Mouse (Mus musculus): ENCODE data around the gene Cyp3a16. TPM values are rescaled to one million over a fixed set of nuclear protein-coding genes. Genes with fewer than 3 reads are reported as not detected.

Cyp3a16 gene
- not detected in 2 replicates for polyA plus RNA-seq (2021; fragmentation: Nextera tagmentation)
- long read RNA-seq, experiment 1 = 0 reads
- long read RNA-seq, experiment 2 = 0 reads

GRCm38 (mm10) chr5:145469623-145470022, at the start of gene Cyp3a16:
Gene Cyp3a16 (minus strand): TSS chr5:145469723.

Other genes with a start within 250 kb of the Cyp3a16 start
- 17.0 and 24.6 TPM in 2 replicates for gene Zfp655, start 238.0 kb downstream of the Cyp3a16 start, polyA plus RNA-seq (2021; fragmentation: Nextera tagmentation)
- 0.75 and 1.1 TPM in 2 replicates for gene Zscan25, start 189.2 kb downstream of the Cyp3a16 start, polyA plus RNA-seq (2021; fragmentation: Nextera tagmentation)
- gene Cyp3a57, start 124.4 kb downstream of the Cyp3a16 start, polyA plus RNA-seq (2021; fragmentation: Nextera tagmentation) = not detected in 2 replicates
- gene Cyp3a41b, start 115.0 kb upstream of the Cyp3a16 start, polyA plus RNA-seq (2021; fragmentation: Nextera tagmentation) = not detected in 2 replicates